Mouse (Mus musculus) CH12.LX (cell line): ENCODE data around the gene Hoxb7. TPM values are rescaled to one million over a fixed set of nuclear protein-coding genes. Genes with fewer than 3 reads are reported as not detected.

ENCODE experiments used
- DNase-seq: peaks from one replicate; pipeline ENCODE4 v3.0.0-alpha.2; 2013; ENCODE audit errors: extremely low read depth
- H3K27ac ChIP-seq: 2 replicates; pipeline ENCODE4 v1.5.1; 2012; ENCODE audit warnings: low read depth, mild to moderate bottlenecking, control low read depth, moderate library complexity; ENCODE audit not compliant: insufficient read depth
- H3K27me3 ChIP-seq: replicated peaks from 2 replicates; pipeline ENCODE3; 2012; ENCODE audit warnings: inconsistent platforms
- H3K36me3 ChIP-seq, 2 experiments: replicated peaks in 1 of 2; 2 replicates each; pipeline versions ENCODE3 to v1.6.1; 2012; ENCODE audit warnings: inconsistent platforms in 1 of 2, low read length in 1 of 2, mild to moderate bottlenecking in 1 of 2, mixed read lengths in 1 of 2, moderate library complexity in 1 of 2; ENCODE audit not compliant: control insufficient read depth in 1 of 2, insufficient read depth in 1 of 2
- H3K4me1 ChIP-seq, 2 experiments: 2 replicates each; pipeline ENCODE4 v1.6.1; 2012; ENCODE audit warnings: inconsistent platforms in 1 of 2, moderate library complexity in 1 of 2; ENCODE audit not compliant: insufficient read depth in 2 of 2, control insufficient read depth in 1 of 2
- H3K4me2 ChIP-seq: 2 replicates; pipeline ENCODE4 v1.6.1; 2012; ENCODE audit warnings: low read depth, mild to moderate bottlenecking, control low read depth; ENCODE audit not compliant: poor library complexity, insufficient read depth, severe bottlenecking
- H3K4me3 ChIP-seq, 3 experiments: fragments of 150-350 bp in 1 of 3; sonication (generic) in 1 of 3; replicated peaks in 1 of 3; 2 replicates each; pipeline versions ENCODE3 to v1.5.1; 2011 to 2012; ENCODE audit warnings: low read depth in 2 of 3, low read length in 2 of 3, mild to moderate bottlenecking in 2 of 3, moderate library complexity in 2 of 3, control low read depth in 1 of 3, improper control_type of control experiment in 1 of 3, inconsistent platforms in 1 of 3, mixed read lengths in 1 of 3; ENCODE audit not compliant: poor library complexity in 1 of 3
- H3K79me2 ChIP-seq: replicated peaks from 2 replicates; pipeline ENCODE4 v1.6.1; 2012; ENCODE audit warnings: mild to moderate bottlenecking, moderate library complexity; ENCODE audit not compliant: control insufficient read depth, poor library complexity, insufficient read depth, severe bottlenecking; ENCODE audit errors: extremely low read depth
- H3K9ac ChIP-seq: 2 replicates; pipeline ENCODE4 v1.6.1; 2012; ENCODE audit warnings: low read depth, mild to moderate bottlenecking, control low read depth, moderate library complexity; ENCODE audit not compliant: insufficient read depth
- H3K9me3 ChIP-seq: replicated peaks from 2 replicates; pipeline ENCODE3; 2012; ENCODE audit warnings: low read length, inconsistent platforms, mixed read lengths
- BHLHE40 ChIP-seq: IDR thresholded peaks from 2 replicates; pipeline ENCODE4 v1.6.1; 2011; ENCODE audit warnings: mild to moderate bottlenecking, low read depth, low read length, improper control_type of control experiment
- ELF1 ChIP-seq: IDR thresholded peaks from 2 replicates; pipeline ENCODE4 v1.6.1; 2014; ENCODE audit warnings: low read depth, mild to moderate bottlenecking, inconsistent platforms, low read length, improper control_type of control experiment
- ETS1 ChIP-seq: conservative IDR thresholded peaks from 2 replicates; pipeline ENCODE4 v1.6.1; 2012; ENCODE audit warnings: low read depth, mild to moderate bottlenecking, inconsistent platforms, low read length, improper control_type of control experiment, moderate library complexity
- GABPA ChIP-seq: IDR thresholded peaks from 2 replicates; pipeline ENCODE4 v1.6.1; 2012; ENCODE audit warnings: low read depth, low read length, improper control_type of control experiment, inconsistent platforms; ENCODE audit not compliant: insufficient replicate concordance
- HCFC1 ChIP-seq: IDR thresholded peaks from 2 replicates; pipeline ENCODE4 v1.6.1; 2012; ENCODE audit warnings: low read depth, mild to moderate bottlenecking, inconsistent platforms, low read length, improper control_type of control experiment
- IRF4 ChIP-seq: IDR thresholded peaks from 2 replicates; pipeline ENCODE4 v1.6.1; 2014; ENCODE audit warnings: low read depth, mild to moderate bottlenecking, inconsistent platforms, low read length, improper control_type of control experiment
- JUN ChIP-seq: IDR thresholded peaks from 2 replicates; pipeline ENCODE4 v1.6.1; 2011; ENCODE audit warnings: low read depth, mild to moderate bottlenecking, low read length, improper control_type of control experiment, moderate library complexity; ENCODE audit not compliant: insufficient read depth
- MAFK ChIP-seq: IDR thresholded peaks from 2 replicates; pipeline ENCODE4 v1.6.1; 2011; ENCODE audit warnings: low read length, improper control_type of control experiment; ENCODE audit not compliant: insufficient replicate concordance
- MAX ChIP-seq: IDR thresholded peaks from 2 replicates; pipeline ENCODE4 v1.6.1; 2011; ENCODE audit warnings: low read length, improper control_type of control experiment
- MYC ChIP-seq: IDR thresholded peaks from 2 replicates; pipeline ENCODE4 v1.6.1; 2011; ENCODE audit warnings: low read depth, mild to moderate bottlenecking, improper control_type of control experiment, low read length
- NELFE ChIP-seq: IDR thresholded peaks from 2 replicates; pipeline ENCODE4 v1.6.1; 2011; ENCODE audit warnings: low read depth, low read length, improper control_type of control experiment
- POLR2A ChIP-seq: IDR thresholded peaks from 2 replicates; pipeline ENCODE4 v1.6.1; 2011; ENCODE audit warnings: low read depth, mild to moderate bottlenecking, improper control_type of control experiment, low read length
- RAD21 ChIP-seq: IDR thresholded peaks from 2 replicates; pipeline ENCODE4 v1.6.1; 2011; ENCODE audit warnings: low read depth, mild to moderate bottlenecking, low read length, improper control_type of control experiment, moderate library complexity
- RCOR1 ChIP-seq: conservative IDR thresholded peaks from 2 replicates; pipeline ENCODE4 v1.6.1; 2012; ENCODE audit warnings: low read depth, mild to moderate bottlenecking, inconsistent platforms, low read length, improper control_type of control experiment
- SMC3 ChIP-seq: IDR thresholded peaks from 2 replicates; pipeline ENCODE4 v1.6.1; 2011; ENCODE audit warnings: low read depth, low read length, improper control_type of control experiment
- TCF12 ChIP-seq: IDR thresholded peaks from 2 replicates; pipeline ENCODE4 v1.6.1; 2014; ENCODE audit warnings: low read depth, mild to moderate bottlenecking, inconsistent platforms, low read length, improper control_type of control experiment
- USF1 ChIP-seq: IDR thresholded peaks from 2 replicates; pipeline ENCODE4 v1.6.1; 2014; ENCODE audit warnings: low read depth, mild to moderate bottlenecking, inconsistent platforms, low read length, improper control_type of control experiment
- USF2 ChIP-seq: conservative IDR thresholded peaks from 2 replicates; pipeline ENCODE4 v1.6.1; 2011; ENCODE audit warnings: low read depth, low read length, improper control_type of control experiment
- ZMIZ1 ChIP-seq: IDR thresholded peaks from 2 replicates; pipeline ENCODE4 v1.6.1; 2012; ENCODE audit warnings: low read depth, mild to moderate bottlenecking, inconsistent platforms, low read length, improper control_type of control experiment
- dilution Hi-C: fragments of 300-500 bp; cut with MboI; formaldehyde crosslinking; loops from 2 replicates; pipeline ENCODE4 v1.14.3; 2020; ENCODE audit warnings: low sequenced_read_pairs; ENCODE audit not compliant: extremely low pct_unique_long_range_greater_than_20kb, extremely low pct_ligation_motif_present
- in situ Hi-C: fragments of 300-500 bp; cut with MboI; formaldehyde crosslinking; loops from 3 replicates; pipeline ENCODE4 v1.14.3; 2019; ENCODE audit warnings: low sequenced_read_pairs, low pct_ligation_motif_present, low pct_unique_long_range_greater_than_20kb, mixed read lengths
- polyA plus RNA-seq: library from polyadenylated mRNA; unstranded; fragments of >175 nt; gene quantifications from 2 replicates; pipeline ENCODE4 v1.2.1, GENCODE M21; 2012; ENCODE audit warnings: low read depth; ENCODE audit not compliant: insufficient read length
- total RNA-seq, 2 experiments: library from RNA; depleted of rRNA; stranded (reverse); fragments of 300-350 nt in 1 of 2; fragments of >200 nt in 1 of 2; gene quantifications; 2 replicates each; pipeline ENCODE4 v1.2.3; 2012 to 2014

Gene Hoxb7
- total and polyA plus RNA-seq, 3 experiments: not detected

DNA sequence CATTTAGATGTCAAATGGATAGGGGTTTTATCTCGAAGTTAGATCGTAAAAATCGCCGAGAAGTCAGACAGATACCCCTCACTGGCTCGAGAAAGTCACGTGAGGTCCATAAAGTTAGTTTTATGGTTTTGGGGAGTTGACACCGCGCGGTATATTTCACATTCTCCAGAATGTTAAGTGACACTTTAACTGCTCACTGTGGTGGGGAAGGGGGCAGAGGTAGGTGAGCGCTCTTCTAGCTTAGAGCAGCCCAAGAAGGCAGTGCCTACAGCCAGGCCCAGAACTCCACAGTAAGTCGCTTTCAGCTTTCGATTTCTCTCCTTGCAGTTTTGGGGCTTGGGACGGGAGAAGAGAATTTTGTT, 20.5 kb downstream of the Hoxb7 start:
- Histone ChIP-seq H3K27ac (no peak overlapping the region), H3K9ac (no peak overlapping the region), H3K4me1 (peaks cover 0 to 19% of the 10 kb centered on the region in 2 experiments; a peak in 2 of 4 replicates), H3K79me2 (no peaks in the 10 kb centered on the region), H3K36me3 (no peaks in the 10 kb centered on the region), H3K4me2 (no peak overlapping the region)
- in situ Hi-C loops: loop anchor here (25.0 kb wide), 1 partner anchor 230 kb away; no protein-coding TSS in a partner anchor
- no peak for DNase-seq
- dilution Hi-C loops: no loop called here
- no peak for TF ChIP-seq NELFE
- TF ChIP-seq USF2: no peak
- no peak for TF ChIP-seq JUN
- TF ChIP-seq TCF12: no peak
- TF ChIP-seq HCFC1: no peak
- TF ChIP-seq, all 38 proteins: peak for 0
- H3K9me3 ChIP-seq: peaks cover 18% of the 10 kb centered on the region
- H3K4me3 ChIP-seq: no peak overlapping the region
- H3K27me3 ChIP-seq: peaks cover 66% of the 10 kb centered on the region

- Histone ChIP-seq H3K4me1 (peaks cover 0 to 21% of the 10 kb centered on the region in 2 experiments; a peak in 2 of 4 replicates), H3K4me2 (no peak overlapping the region), H3K9ac (no peak overlapping the region), H3K79me2 (no peaks in the 10 kb centered on the region), H3K4me3 (no peak overlapping the region), H3K27ac (no peak overlapping the region), H3K9me3 (peaks cover 2% of the 10 kb centered on the region), H3K36me3 (no peaks in the 10 kb centered on the region), H3K27me3 (peaks cover 70% of the 10 kb centered on the region)
- in situ Hi-C loops (loop anchor here (25.0 kb wide), 1 partner anchor 229 kb away; no protein-coding TSS in a partner anchor), dilution Hi-C loops (no loop called here)
- DNase-seq: no peak
- TF ChIP-seq ETS1 (no peak), SMC3 (no peak), TCF12 (no peak), RCOR1 (no peak)
Observed at GRCm38 (mm10) chr11:96308763-96309162, 22.3 kb downstream of the Hoxb7 start.

- no peak for DNase-seq
- Histone ChIP-seq H3K9me3 (no peaks in the 10 kb centered on the region), H3K4me1 (peaks cover 0 to 21% of the 10 kb centered on the region in 2 experiments; a peak in 2 of 4 replicates), H3K79me2 (no peaks in the 10 kb centered on the region), H3K27me3 (peaks cover 72% of the 10 kb centered on the region), H3K4me2 (no peak overlapping the region), H3K9ac (no peak overlapping the region), H3K4me3 (no peak overlapping the region), H3K27ac (no peak overlapping the region), H3K36me3 (no peaks in the 10 kb centered on the region)
- dilution Hi-C loops: no loop called here
- in situ Hi-C loops: loop anchor here (25.0 kb wide), 1 partner anchor 228 kb away; no protein-coding TSS in a partner anchor
- TF ChIP-seq MYC (no peak), MAX (no peak), ETS1 (no peak), ZMIZ1 (no peak), POLR2A (no peak), ELF1 (no peak), RAD21 (no peak), GABPA (no peak), RCOR1 (no peak), USF2 (no peak), IRF4 (no peak), BHLHE40 (no peak), HCFC1 (no peak), USF1 (no peak), MAFK (no peak)
Observed at GRCm38 (mm10) chr11:96309288-96309687, 22.9 kb downstream of the Hoxb7 start.
